Mouse (Mus musculus): ENCODE measurements around the gene Cxcl3.

DNA sequence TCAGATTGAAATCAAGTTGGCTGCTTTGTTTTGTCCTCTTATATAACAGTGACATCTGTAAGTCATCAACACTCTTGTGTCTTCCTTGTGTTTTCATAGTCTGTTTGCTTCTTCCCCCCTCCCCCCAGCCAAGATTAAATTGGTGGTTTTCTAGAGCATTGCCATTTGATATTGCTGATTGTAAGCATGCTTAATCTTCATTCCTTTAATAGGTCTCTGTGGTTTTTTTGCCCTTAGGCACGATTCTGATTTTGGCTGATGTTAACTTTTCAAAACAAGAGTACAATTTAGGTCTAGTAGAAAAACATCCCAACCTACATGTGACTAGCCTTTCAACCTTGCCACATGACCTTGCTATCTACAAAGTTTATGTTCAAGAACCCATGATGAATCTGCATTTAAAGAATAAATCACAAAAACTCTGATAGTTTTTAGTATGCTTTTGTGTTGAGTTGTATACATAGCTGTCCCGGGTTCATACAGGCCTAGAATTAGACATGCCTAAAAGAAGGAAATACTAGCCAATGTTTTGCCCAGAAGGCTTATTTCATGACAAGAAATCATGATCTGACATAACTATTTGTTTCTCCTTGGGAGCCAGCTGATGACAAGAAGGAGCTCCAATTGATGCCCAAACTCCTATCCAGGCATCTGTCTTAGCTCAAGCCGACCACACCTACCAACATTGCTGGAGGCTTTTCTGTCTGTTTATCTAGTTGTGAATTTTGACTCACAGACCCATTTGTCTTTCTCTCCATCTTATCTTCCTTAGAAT is 21.5 kb downstream of the Cxcl3 start:
- TF ChIP-seq CTCF (IDR thresholded peaks at IDR 0.05; ENCODE audit: control insufficient read depth, insufficient read depth, insufficient read length): no peak
- peak; percentile 25 for TF ChIP-seq USF1 (IDR thresholded peaks at IDR 0.05; ENCODE audit: low read depth)
- no peak for TF ChIP-seq FOSL1 (IDR thresholded peaks at IDR 0.05; ENCODE audit: insufficient read depth, low read length, poor library complexity, severe bottlenecking)
- TF ChIP-seq MAX (IDR thresholded peaks at IDR 0.05): no peak
- TF ChIP-seq MYOG (IDR thresholded peaks at IDR 0.05; ENCODE audit: control insufficient read depth, extremely low read depth, insufficient read length): no peak

Measured in C2C12 (cell line).